Mouse (Mus musculus): ENCODE data around the gene Adgrg5.
A peak's percentile ranks its signal among the peaks of the same experiment; 100 is the strongest.

Adgrg5 gene

DNA sequence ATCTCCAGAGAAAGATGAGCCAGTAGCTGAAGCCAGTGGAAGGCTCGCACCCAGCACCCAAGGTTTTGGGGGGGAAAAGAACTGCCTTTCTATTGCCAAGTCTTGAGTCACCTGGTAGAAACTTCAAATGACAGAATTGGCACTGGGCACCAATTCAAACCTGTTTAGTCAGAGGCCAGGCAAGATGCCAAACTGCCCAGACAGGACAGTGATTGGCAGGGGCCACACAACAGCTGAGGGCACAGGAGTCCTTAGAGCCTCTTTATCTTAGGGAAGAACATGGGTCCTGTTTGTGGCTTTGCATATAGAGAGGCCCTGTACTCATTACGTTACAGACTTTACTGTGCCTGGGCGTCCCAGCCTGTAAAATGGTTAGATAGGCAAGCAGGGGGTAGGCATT, 44.1 kb downstream of the Adgrg5 start:
- DNase-seq (ENCODE audit: low read depth): no peak

DNA sequence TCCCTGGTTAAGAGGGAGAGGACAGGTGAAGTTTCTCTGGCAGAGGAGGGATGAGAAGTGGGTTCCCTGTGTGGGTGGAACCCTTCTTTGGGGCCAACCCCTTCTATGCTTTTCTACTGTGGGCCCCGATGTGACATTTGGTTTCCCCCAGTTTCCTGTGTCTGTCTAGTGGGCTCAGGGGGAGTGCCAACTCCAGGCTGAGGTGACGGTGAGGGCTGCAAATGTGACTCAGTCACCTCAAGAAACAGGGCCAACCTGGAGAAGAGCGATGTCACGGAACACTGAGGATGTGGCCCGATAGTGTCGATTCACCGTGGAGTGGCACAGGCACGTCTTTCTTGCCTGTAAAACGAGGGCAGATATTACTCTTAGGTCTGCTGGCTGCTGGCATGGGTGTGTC, 49.8 kb downstream of the Adgrg5 start:
- DNase-seq (ENCODE audit: low read depth): no peak

DNA sequence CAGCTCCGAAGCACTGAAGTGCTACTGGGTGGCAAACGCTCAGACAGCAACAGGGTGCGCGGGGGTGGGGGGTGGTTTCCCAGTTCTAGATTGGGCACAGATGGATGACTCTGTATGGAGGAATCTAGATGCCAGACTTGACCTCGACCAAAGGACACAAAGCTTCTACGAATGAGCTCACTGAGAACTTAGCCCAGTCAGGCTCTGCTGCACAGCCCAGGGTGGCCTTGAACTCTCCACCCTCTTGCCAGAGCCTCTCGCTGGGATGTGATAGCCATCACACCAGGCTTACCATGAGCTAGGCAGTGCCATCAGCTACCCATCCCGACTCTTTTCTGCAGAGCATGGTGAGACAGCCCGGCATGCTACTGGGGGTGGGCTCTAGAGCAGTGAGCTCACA, 50.3 kb downstream of the Adgrg5 start:
- no peak for DNase-seq (ENCODE audit: low read depth)

DNA sequence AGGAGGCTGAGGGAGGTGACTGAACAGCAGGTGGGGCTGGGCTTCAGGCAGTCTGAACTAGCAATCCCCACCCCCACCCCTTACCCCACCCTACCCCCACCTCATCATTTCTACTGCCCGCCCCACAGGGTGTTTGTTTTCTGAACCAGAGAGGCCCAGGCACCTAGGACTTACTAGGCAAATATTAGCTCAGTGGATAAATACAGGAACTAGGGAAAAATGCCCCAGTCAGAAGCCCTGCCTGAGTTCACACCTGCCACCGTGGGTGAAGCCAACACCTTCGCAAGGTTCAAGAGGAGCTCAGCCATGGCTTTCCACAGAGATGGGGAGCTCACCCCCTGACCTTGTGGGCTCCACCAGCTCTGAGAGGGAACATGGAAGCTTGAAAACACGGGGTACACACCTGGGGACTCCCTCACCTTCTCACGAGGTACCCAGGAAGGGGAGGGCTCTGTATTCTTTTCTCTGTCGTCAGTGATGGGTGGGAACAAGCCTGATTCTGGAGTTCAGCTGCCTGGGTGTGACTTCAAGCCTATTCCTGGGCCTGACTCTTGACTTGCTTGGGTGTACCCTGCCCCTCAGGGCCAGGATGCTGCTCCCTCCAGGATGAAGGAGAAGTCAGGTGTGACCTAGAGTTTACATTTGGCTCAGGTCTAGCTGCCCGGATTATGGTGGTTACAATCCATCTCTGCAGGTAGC, 51.1 kb downstream of the Adgrg5 start, which contains the start of gene Adgrg1:
Gene Adgrg1 (plus strand): TSS at position 285 of the 699 bp plus-strand sequence.
- DNase-seq (ENCODE audit: low read depth): no peak

DNA sequence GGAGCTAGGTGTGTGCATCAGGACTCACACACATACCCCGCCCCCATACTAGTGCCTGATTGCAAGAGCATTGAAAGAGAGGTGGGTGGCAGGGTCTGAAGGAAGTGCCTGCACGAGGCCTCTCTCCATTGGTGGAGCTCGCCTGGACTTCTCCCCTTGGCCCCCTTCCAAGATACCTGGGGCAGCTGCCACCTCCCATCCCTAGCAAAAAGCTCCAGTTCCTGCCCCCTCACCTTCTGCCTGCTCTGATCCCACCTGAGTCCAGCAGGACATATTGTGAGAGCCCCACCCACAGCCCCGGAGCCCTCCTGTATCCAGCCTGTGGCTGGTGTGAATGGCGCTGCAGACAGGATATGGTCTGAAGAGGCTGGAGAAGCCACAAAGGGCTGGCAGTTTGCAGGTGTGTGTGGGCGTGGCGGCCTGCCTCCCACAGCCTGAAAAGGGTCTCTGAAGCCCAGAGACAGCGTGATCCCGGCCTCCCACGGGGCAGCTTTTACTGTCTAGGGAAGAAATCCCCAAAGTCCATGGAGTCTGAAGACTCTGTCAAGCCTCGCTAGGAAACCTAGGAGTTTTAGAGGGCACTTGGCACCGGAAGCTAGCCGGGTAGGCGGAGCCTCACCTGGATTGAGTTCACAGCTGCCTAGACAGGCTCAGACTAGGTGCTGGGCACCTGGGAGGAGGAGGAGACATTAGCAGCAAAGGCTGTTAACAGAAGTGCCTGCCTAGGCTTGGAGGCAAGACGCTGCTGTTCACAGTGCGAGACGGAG, 53.3 kb downstream of the Adgrg5 start:
- DNase-seq (ENCODE audit: low read depth): peak; percentile 56

DNA sequence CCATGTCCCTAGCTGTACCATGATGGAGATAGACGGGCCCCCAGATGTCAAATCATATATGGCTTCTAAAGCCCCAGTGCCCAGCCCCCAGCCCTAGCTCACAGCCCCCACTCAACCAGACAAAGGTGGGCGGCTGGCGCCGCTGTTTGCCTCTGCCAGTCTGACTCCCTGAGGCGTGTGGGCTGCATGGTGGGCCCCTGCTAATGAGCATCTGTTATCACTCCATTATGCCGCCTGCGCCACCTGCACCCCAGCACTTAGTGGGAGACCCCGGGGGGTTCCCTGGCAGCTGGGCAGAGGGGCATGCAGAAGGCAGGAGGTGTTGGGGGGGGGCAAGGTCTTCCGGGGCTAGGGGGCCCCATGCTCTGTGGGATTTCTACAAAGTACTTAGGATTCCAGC, 54.6 kb downstream of the Adgrg5 start:
- DNase-seq (ENCODE audit: low read depth): no peak

DNA sequence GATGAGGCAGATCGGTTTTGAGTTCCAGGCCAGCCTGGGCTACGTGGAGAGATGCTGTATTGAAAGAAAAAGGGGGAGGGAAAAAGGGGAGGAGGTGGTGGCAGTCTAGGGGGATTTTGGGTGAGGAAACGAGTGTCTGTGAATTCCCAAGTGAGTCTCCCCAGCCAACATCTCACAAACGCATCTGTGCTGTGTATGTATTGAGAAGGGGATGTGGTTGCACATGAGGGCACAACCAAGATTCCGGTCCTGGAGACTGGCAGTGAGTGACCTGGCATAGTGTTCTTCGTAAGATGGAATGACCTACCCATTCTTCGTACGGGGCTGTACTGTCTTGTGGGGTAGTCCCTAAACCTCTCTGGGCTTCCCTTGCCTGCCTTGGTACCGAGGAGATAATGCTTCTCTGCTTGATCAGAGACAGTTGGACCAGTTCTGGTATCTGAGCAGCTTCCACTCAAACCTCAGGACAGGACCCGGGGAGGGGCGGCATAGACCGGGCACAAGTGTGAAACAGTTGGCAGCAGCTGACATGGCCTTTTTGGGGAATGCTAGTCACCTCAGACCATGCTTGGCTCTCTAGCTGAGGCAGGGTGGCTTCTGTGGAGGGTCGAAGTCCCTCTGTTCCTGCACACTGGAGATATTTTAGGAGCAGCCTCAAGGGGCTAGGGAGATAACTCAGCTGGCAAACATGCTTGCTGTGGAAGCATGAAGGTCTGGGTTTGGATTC, 55.3 kb downstream of the Adgrg5 start:
- no peak for DNase-seq (ENCODE audit: low read depth)

DNA sequence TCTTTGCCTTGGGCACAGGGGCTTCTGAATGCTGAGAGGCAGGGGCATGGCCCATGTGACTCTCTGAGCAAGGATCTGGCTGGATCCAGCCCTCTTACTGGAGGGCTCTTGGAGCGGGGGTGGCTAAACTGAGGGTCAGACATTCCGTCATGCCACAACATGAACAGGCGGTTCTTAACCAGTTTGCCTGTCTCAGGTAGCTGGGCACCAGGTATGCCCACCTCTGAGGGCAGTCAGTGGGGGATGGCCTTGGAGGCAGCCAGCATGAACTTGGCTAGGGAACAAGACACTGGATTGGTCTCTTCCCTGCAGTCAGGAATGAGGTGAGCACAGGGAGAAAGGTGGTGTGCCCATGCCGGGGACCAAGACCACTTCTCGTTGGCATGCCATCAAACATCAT, 56.7 kb downstream of the Adgrg5 start:
- no peak for DNase-seq (ENCODE audit: low read depth)

DNA sequence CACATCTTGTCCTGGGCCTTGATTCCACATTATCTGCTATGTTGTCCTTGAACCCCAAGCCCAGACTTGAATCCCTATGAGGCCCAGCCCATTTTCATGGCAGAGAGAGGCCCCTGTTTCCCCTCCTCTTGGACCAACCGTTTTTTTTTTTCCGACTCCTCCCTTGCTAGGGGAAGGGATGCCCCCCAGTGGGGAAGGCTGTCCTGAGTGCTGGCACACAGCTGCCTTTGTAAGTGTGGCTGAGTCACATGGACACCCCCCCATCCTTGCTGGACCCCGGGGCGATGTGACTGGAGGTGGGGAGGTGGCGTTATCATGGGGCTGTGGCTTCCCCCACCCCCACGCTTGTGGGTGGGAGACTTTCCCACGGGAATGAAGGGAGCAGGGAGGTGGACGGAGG, 57.5 kb downstream of the Adgrg5 start:
- DNase-seq (ENCODE audit: low read depth): no peak

DNA sequence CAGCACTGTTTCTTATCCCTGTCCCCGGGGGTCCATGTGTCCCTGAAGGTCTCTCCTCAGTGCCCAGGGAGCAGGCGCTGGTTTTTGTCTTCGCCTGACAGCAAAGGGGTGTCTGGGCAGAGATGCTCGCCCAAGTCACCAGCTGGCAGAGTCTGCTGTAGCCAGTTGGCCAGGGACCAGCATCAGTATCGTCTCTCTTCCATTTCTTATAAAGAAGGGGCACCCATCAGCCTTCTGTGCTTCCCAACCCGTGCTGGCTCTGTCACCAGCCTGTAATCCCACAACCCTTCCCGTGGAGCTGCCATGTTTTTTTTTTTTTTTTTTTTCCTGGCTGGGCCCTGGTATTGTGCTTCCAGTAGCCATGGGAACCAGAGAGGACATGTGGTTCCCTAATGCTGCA, 58.4 kb downstream of the Adgrg5 start:
- no peak for DNase-seq (ENCODE audit: low read depth)

DNA sequence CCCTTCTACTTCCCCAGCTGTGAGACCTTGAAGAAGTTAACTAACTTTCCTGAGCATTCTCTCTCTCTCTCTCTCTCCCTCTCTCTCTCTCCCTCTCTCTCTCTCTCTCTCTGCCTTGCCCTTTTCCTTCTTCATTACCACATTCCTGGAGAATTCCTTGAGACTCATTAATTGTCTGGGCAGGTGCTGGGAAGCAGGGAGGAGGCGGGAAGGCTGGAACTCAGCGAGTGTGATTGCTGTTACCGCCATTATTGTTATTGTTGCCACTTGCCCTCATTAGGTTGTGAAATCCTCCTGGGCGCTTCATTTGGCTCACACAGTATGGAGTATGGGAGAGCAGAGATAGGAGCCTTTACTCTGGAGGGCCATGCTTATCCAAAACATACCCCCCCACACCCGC, 59.7 kb downstream of the Adgrg5 start:
- DNase-seq (ENCODE audit: low read depth): no peak

DNA sequence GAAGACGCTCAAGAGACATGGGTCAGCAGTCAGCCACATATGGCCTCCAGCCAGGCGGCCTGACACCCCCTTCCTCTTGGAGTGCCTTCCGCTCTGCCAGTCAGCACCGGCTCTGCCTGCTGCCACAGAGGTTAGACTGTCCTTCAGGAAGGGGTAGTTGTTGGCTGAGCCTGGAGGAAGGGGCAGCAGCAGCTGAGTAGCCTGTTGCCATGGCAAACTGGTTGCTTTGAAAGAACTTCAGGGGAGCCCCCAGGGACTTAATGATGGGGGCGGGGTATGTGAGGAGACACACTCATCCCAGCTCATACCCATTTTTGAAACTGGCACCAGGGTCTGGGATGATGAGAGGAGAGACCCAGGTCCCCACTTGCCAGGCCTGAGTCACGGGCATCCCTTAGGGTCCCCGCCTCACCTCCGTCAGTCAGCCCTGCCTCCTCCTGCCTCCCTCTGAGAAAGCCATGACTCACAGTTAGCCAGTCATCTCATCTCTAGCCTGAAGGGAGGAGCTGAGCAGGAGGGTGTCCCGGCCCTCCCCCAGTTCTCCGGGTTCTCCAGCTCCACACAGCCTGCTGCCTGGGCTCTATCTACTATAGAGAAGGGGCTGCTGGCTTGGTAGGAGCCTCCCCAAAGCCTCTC, 60.5 kb downstream of the Adgrg5 start:
- DNase-seq (ENCODE audit: low read depth): no peak

DNA sequence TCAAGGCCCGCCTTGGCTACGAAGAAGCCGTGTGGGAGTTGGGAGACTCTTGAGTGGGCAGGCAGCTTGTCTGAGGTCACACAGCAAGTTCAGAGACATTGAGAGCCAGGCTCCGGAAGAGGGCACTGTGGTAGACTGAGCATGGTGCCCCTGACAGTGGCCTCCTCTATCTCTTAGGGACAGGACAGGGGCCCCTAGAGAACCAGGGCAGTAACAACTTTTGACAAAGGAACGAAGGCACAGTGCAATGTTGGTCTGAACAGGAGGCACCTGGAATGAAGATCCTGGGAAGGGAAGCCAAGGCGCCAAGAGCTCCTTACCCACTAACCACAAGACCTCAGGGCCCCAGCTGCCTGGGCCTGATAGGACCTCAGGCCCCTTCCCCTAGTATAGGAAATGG, 61.5 kb downstream of the Adgrg5 start:
- DNase-seq (ENCODE audit: low read depth): no peak

DNA sequence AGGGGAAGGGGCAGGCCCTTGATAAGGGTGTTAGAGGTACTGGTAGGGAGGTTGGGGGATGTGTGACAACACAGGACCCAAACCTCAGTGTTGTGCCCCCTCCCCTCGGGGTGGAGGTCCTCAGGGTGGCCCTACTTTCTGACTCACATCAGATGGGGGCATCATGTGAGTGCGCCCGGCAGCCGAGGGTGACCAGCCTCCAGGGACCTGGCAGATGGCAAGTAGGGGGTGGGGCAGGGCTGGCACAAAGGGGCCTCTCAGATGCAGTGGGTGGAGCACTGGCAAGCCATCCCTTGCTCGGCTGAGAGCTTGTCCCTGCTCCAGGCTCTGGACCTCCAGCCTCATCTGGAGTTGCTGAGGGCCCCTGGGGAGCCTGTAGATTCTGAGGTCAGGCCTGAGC, 63.2 kb downstream of the Adgrg5 start:
- no peak for DNase-seq (ENCODE audit: low read depth)

DNA sequence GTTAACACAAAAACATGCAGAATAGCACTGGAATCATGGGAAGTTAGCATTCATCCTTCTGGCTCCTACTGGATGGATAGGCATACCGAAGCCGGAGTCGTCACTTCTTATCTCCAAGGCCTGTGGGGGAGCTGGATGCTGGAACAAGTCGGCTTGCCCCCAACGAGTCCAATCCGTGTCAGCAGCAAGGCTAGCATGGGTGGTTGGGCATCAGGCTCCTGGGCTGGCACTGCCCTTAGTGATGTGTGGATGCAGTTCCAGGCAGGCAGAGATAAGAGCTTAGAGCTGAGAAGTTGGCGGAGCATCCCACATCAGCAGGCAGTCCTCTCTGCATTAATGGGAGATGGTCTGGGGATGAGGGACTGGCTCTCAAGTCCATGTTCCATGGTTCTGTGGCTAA, 64.1 kb downstream of the Adgrg5 start:
- no peak for DNase-seq (ENCODE audit: low read depth)

DNA sequence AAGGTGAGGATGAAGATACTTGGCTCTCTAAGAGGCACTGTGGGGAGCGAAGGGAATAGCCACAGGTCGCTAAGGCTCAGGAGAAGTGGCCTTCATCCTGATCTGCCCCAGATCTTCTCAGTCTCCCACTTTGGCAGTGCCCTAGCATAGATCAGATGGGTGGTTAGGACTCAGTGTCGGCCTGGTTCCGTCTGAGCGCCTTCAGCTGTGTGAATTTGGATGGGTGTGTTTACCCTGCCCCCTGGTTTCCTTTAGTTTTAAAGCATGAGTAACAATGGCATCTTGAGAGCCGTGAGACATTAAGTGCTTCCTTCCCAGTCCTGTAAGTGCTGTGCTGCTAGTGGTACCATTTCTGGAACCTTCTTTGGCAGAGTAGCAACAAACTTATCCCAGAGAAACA, 65.1 kb downstream of the Adgrg5 start:
- no peak for DNase-seq (ENCODE audit: low read depth)

DNA sequence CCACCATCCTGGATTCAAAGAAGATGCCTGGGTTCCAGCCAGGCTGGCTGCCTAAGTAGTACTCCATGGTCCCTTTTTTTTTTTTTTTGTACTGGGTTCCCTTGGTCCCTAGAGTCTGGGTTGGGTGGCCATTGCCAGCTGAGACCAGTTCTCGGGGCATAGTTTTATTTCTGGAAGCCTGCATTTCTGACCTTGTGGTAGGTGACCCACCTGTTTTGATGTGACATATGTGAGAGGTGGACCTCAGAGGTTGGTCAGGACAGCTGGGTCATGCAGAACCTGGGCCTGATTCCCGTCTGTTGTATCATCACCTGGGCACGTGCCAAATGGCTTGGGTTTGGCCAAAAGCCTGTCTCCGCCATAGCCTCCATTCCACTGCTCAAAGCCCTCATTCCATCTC, 66.2 kb downstream of the Adgrg5 start:
- no peak for DNase-seq (ENCODE audit: low read depth)

DNA sequence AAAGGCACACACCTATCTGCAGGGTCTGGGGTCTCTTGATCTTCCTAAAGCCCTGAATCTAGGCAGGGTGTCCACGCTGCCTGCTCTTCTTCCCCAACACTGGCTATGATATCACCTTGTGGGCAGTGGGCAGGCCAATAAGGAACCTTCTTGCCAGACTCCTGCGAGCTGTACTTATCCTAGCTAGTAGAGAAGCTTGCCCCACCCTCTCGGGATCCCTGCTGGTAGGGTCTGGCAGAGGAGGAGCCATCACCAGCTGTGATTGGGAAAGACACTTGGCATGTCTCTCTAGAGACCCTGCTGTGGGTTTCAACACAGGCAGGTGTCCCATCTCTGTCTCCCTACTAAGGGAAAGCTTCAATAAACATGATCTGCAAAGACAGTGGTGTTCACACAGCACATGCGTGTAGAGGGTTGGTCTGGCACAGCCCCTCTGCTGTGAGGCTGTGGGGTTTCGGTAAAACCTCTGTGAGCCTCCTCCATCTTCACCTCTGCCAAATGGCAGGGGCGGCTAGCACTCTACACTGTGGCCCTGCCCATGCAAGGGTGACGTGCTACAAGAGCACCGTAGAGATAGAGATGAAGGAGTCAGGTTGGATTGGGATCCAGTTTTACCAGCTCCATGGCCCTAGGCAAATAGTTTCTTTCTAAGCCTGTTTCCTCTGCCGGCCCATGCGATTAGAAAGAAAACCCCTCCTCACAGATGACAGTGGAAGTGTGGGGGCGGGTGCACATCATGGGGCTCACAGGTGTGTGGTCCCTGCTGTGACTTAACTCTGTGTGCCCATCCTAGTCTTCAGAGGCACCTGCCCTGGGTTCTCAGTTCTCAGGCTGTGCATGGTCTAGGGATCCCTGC, 67.3 kb downstream of the Adgrg5 start:
- DNase-seq (ENCODE audit: low read depth): no peak

DNA sequence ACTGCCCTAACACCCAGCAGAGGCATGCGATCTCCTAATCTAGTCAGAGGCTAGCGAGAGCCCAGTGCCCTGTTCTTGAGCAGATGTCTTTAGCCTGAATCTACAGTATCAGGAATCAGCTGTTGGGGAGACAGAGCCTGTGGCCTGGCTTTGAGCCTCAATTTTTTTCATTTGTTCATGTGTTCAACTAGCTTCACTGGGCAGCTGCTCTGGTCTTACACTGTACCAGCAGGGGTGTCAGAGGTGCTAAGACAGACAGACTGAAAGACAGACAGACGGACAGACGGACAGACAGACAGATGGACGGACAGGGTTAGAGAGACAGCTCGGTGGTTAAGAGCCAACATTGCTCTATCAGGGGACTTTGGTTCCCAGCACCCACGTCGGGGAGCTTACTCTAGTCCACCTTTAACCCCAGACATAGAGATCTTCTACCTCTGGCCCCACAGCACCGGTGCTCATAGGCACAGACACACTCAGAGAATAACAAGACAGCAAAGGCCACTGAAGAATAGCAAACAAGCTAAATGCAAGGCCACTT, 68.0 kb downstream of the Adgrg5 start:
- no peak for DNase-seq (ENCODE audit: low read depth)

DNA sequence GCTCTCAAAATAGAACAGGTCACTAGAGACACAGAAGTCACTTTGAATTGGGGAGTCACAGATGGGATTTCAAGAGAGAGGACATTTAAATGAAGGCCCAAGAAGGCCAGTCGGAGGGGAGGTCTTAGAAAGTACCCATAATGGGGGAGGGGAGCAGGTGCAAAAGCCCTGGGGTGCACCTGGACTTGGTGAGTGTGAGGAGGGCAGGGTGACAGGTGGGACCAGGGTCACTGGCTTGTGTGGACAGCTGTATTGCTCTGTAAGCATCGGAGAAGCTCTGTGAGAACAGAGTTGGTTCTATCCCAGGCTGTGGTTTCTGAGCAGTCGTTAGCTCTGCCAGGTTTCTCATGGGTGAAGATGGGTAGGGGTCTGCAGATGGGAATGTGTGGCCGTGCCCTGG, 68.5 kb downstream of the Adgrg5 start:
- DNase-seq (ENCODE audit: low read depth): no peak

DNA sequence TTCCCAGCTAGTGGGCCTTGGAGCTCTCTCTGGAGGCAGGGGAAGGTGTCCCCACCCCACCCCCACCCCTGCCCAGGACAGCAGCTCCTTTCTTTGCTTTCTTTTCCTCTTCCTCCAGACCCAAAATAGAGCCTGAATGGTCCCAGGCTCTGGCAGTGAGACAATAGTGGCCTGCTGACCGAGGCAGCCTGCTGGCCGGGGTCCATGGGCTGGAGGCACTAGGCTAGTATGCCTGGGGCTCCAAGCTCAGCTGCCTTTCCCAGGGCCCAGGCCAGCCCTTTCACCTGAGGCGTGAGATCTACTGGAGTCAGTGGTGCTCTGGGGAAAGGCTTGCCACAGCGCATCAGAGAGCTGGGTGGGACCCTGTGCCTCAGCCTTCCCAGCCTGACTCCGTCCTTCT, 69.0 kb downstream of the Adgrg5 start:
- DNase-seq (ENCODE audit: low read depth): no peak

Measured in naive thymus-derived CD4-positive, alpha-beta T cell, adult 2 months (primary cell).